Mouse (Mus musculus) left cerebral cortex, postnatal 14 days (tissue): ENCODE data around the gene Tbc1d5. TPM values are rescaled to one million over a fixed set of nuclear protein-coding genes. Genes with fewer than 3 reads are reported as not detected.
A peak's percentile ranks its signal among the peaks of the same experiment; 100 is the strongest.

Experiments
- DNase-seq, 2 experiments: peaks; one replicate each; pipeline ENCODE4 v3.0.0; 2021 to 2022; ENCODE audit warnings: low spot score in 2 of 2, mixed read lengths in 1 of 2
- intact Hi-C: fragments of 180-260 bp; cut with DNase I; formaldehyde crosslinking; loops from one replicate; pipeline ENCODE4 v1.15.1; 2025
- total RNA-seq, 2 experiments: library from RNA; stranded (reverse); gene quantifications; 2 replicates each; pipeline ENCODE4 v1.2.3; 2021

The Tbc1d5 gene
- total RNA-seq, 2 experiments from 2014 or later, result 26.8 to 33.3 TPM

- intact Hi-C loops, result loop anchor here (5.0 to 10.0 kb wide), 3 partner anchors 112 to 350 kb away; no protein-coding TSS in a partner anchor
- DNase-seq, result no peak
Observed at GRCm38 (mm10) chr17:50764387-50764786, 414.8 kb downstream of the Tbc1d5 start.

- intact Hi-C loops, result loop anchor here (5.0 to 10.0 kb wide), 3 partner anchors 111 to 349 kb away; no protein-coding TSS in a partner anchor
- peak; percentile 78 to 92 for DNase-seq
Observed at GRCm38 (mm10) chr17:50763407-50763806, 415.7 kb downstream of the Tbc1d5 start.

GRCm38 (mm10) chr17:50762231-50762630 lies 416.9 kb downstream of the Tbc1d5 start:
- intact Hi-C loops, result loop anchor here (5.0 to 10.0 kb wide), 3 partner anchors 110 to 347 kb away; no protein-coding TSS in a partner anchor
- no peak for DNase-seq

DNA sequence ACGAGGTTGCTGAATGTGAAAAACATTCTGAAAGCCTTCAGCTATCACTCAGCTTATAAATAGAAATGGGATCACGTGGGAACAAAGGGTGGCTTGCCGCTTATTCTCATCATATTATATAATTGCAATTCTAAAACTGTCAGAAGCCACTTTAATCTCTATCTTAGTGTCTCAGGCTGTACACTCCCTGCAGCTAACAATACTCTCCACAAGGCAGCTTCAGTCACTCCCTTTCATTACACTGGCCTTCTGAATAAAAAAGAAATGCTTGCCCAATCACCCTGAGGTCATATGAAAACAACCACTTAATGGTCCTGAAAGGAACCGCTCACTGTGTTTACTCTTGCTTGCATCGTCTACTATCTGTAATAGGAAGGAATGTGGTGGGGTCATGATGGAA lies 418.1 kb downstream of the Tbc1d5 start:
- DNase-seq, result peak; percentile 30 to 43
- intact Hi-C loops, result loop anchor here (5.0 to 10.0 kb wide), 3 partner anchors 109 to 346 kb away; no protein-coding TSS in a partner anchor

- no peak for DNase-seq
- intact Hi-C loops, result no loop called here
Observed at GRCm38 (mm10) chr17:50753356-50754138, 425.6 kb downstream of the Tbc1d5 start.

DNA sequence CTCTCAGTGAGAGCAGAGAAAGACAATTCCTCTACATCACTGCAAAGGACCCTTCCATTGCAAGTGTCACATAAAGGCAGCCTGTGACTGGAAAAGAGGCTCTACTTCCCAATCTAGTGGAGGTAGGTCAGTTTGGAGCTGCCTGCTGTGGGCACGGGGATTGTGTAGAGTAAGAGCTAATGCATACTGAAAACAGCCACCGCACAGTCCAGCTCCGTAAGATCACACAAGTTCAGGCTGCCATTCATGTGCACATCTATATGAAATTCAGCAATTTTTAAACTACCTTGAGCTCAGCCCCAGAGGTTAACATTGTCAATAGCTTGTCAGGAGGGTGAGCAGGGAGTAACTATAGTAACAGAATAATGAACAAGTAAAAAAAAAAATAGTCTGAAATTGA lies 426.4 kb downstream of the Tbc1d5 start:
- DNase-seq, result no peak
- intact Hi-C loops, result no loop called here

DNA sequence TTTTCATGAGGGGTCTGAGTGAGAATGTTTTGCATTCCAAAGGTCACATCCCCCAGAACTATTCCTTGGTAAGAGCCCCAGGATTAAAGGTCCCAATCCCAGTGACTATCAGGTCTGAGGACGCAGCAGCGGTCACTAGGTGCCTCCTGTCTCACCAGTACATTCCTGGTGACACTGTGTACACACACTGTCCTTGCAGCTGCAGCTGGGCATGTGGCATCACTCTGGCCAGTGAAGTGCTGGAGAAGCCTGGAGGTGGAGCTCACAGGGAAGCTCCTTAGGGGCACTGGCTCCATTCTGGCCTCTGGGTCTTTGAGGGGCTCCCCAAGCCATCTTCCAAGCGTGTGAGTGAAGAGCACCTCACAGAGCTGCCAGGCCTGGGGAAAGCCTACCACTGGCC lies 427.2 kb downstream of the Tbc1d5 start:
- intact Hi-C loops, result no loop called here
- no peak for DNase-seq

DNA sequence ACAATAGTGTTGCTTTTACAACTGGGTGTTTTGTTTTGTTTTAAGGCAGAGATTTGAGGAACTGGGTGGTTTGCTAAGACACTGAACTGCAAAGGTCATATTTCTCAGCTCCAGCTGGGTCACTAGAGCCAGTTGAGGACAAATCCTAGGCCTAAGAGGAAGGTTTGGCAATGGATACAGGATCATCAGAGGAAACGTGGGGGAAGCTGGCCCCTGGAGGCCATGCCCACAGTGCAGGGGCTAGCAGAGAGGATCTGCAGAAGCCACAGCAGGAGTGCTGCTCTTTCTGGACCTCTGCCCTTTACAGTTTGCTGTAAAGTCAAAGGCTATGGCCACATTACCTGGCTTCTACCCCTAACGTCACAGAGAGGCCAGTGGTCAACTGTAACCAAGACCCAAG lies 428.3 kb downstream of the Tbc1d5 start:
- intact Hi-C loops, result no loop called here
- no peak for DNase-seq

- no peak for DNase-seq
- intact Hi-C loops, result no loop called here
Observed at GRCm38 (mm10) chr17:50741386-50741785, 437.8 kb downstream of the Tbc1d5 start.

GRCm38 (mm10) chr17:50740804-50741203 lies 438.3 kb downstream of the Tbc1d5 start:
- DNase-seq, result no peak
- intact Hi-C loops, result no loop called here

GRCm38 (mm10) chr17:50738476-50738875 lies 440.7 kb downstream of the Tbc1d5 start:
- no peak for DNase-seq
- intact Hi-C loops, result no loop called here

- intact Hi-C loops, result no loop called here
- no peak for DNase-seq
Observed at GRCm38 (mm10) chr17:50737068-50737467, 442.1 kb downstream of the Tbc1d5 start.

DNA sequence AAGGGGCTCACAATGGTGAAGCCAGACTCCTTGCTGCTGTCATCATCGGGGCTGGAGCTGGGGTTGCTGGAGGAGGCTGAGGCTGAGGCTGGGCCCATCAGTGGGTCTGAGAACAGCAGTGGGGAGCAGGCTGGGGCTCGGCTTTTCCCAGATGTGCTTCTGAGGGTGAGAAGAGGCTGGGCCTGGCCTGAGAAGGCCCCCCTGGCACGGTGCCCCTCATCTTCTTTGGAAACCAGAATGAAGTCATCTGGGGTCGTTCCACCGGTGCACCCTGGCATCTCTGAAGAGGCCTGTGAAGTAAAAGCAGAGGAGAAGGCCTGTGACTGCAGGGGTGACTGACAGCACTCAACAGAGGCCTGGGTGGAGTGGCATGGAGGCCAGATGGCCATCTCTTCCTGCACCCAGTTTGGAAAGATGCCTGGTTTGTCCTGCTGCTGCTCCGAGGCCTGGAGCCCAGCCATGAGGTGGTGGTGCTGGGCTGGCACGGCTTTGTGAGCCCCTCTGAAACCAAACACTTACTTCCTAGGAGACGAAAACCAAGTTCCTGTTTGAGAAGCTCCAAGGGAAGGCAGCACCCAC lies 443.1 kb downstream of the Tbc1d5 start:
- DNase-seq, result peak; percentile 15 to 35
- intact Hi-C loops, result no loop called here

GRCm38 (mm10) chr17:50735382-50735954 lies 443.7 kb downstream of the Tbc1d5 start:
- intact Hi-C loops, result no loop called here
- peak in 1 of 2 experiments; percentile 23 for DNase-seq

GRCm38 (mm10) chr17:50734781-50735180 lies 444.4 kb downstream of the Tbc1d5 start:
- intact Hi-C loops, result no loop called here
- DNase-seq, result no peak

- no peak for DNase-seq
- intact Hi-C loops, result no loop called here
Observed at GRCm38 (mm10) chr17:50733390-50733789, 445.8 kb downstream of the Tbc1d5 start.

DNA sequence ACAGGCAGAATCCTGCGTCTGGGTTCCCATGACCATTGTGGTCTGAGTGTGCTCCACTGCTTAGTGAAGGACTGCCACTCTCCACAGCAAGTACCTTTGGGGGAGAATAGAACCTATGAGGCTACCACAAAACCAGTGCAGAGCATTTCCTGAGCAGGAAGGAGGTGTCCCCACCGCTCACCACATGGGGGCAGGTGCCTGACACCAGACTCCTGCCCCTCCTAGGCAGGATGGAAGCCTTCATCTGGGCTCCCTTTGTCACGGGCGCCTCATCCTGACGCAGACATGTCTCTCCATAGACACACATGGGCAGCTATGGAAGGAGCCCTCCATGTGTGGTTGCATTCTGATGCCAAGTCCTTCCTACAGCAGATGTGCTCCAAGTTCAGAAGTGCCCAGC lies 447.3 kb downstream of the Tbc1d5 start:
- no peak for DNase-seq
- intact Hi-C loops, result no loop called here

GRCm38 (mm10) chr17:50730896-50731295 lies 448.3 kb downstream of the Tbc1d5 start:
- intact Hi-C loops, result no loop called here
- no peak for DNase-seq

DNA sequence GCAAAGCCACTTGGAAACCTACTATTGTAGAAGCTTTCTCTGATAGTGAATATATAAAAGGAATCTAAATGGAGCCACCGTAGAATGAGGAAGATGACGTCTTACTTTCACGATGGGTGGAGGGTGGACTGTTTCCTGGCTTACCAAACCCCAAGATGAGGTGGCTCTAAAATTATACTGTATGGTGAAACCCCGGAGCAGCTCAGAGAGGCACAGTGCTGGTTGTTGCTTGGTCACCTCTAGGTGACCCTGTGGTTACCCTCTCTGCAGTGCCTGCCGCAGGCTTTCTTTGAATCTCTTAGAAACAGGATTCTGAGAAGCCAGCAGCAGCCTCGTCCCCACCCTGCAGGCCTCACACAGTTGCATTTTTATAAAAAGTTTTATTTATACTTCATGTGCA lies 449.6 kb downstream of the Tbc1d5 start:
- intact Hi-C loops, result no loop called here

DNA sequence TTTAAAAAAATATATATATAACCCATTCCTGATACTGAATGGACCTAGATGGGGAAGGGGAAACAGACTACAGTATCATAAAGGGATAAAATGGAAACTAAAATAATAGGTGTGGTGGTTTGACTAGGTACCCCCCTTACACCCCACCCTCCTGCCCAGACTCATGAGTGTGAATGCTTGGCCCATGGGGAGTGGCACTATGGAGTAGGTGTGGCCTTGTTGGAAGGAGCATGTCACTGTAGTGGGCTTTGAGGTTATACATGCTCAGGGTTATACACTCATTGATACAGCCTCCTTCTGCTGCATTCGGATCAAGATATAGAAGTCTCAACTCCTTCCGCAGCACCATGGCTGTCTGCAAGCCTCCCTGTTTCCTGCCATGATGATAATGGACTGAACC lies 450.1 kb downstream of the Tbc1d5 start:
- intact Hi-C loops, result no loop called here
- DNase-seq, result no peak

More for the DNA sequence above, 449.6 kb downstream of the Tbc1d5 start:
- DNase-seq, result no peak
